Mouse (Mus musculus) thymus, postnatal 0 days (tissue): ENCODE results near the gene Wiz. TPM values are rescaled to one million over a fixed set of nuclear protein-coding genes. Genes with fewer than 3 reads are reported as not detected.

Source experiments
- DNase-seq: peaks from one replicate; pipeline ENCODE4 v3.0.0-alpha.2; 2015; ENCODE audit warnings: low spot score
- polyA plus RNA-seq: library from polyadenylated mRNA; unstranded; fragments of >200 nt; fragmentation: Nextera tagmentation; extraction: Ambion mirVana; gene quantifications from 2 replicates; pipeline ENCODE4 v1.2.1, GENCODE M21; 2015

Gene Wiz
- polyA plus RNA-seq: 13.2 and 15.3 TPM in 2 replicates

- peak; percentile 93 for DNase-seq
Measured at GRCm38 (mm10) chr17:32389101-32389659, at the start of gene Wiz. TSS of gene Wiz (minus strand) at chr17:32389439.

DNA sequence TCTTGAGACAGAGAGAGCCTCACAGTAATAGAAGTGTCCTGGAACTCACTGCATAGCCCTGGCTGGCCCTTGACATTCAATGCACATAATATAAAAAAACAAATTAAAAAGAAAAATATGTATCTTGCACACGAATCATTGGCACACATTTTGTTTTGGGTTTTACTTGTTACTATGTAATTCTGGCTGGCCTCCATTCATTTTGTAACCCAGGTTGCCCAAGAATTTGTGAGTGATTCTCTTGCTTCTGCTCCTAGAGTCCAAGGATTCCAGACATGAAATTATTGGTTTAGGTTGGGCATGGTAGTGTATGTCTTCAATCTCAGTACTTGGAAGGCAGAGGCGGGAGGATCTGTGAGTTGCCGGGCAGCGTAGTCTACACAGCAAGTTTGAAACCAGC lies 47.9 kb upstream of the Wiz start:
- no peak for DNase-seq

DNA sequence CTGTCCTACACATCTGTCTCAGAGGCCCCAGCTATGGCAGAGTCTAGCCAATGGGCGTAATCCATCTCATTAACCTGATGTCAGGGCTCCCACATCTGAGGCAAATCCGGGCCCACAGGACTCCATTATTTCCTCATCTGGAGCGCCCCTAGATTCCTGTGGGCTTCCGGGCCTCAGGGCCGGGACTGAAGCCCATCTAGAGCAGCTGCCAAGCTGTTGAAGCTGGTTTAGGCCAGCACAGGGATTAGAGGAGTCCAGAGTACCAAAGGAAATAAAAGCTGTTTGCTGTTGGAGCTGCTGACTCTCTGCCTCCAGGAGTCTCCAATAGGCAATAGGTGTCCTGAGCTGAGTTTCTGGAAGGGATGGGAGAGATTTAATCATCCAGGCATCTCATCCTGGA lies 45.9 kb upstream of the Wiz start:
- DNase-seq: no peak

DNA sequence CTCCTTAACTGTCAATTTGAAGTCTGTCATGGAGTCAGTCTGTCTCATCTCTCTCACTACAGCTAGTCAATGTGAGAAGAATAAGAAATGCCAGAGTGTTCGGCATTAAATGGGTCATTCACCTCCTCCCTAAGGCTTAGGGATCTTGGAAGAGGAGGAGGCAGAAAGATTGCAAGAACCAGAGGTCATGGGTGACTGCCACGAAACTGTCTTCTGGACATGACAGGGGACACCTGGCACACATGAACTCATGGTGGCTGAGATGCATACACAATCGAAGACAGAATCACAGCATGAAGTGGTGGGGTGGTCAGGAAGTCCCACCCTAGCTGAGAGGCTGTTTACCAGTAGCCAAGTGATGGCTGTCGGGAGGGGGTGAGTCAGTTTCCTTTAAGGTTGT lies 45.1 kb upstream of the Wiz start:
- DNase-seq: no peak

GRCm38 (mm10) chr17:32431972-32432371 lies 42.7 kb upstream of the Wiz start:
- DNase-seq: peak; percentile 65

DNA sequence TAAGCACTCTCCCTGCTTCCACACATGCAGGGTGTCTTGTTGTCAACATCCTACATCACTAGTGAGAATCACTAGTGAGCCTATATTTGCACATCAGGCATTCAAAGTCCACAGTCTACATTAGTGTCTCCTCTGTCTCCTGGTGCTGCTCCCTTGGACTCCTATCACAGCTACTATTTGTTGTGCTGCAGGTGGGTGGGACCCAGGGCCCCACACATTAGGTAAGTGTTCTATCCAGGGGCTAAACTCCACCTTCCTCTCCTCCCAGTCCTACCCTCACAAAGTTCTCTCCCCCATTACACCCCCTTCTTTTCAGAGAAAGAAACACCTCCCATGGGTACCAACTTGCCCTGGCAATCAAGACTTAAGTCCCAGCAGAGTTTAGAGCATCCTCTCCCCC lies 37.4 kb upstream of the Wiz start:
- DNase-seq: no peak

- peak; percentile 90 for DNase-seq
Measured at GRCm38 (mm10) chr17:32424034-32424433, 34.8 kb upstream of the Wiz start, which contains the start of gene Pglyrp2. TSS of gene Pglyrp2 (minus strand) at chr17:32424167.

- no peak for DNase-seq
Measured at GRCm38 (mm10) chr17:32420781-32421180, 31.5 kb upstream of the Wiz start.

GRCm38 (mm10) chr17:32419989-32420388 lies 30.8 kb upstream of the Wiz start:
- DNase-seq: no peak

- DNase-seq: no peak
Measured at GRCm38 (mm10) chr17:32416771-32417170, 27.5 kb upstream of the Wiz start.

- DNase-seq: no peak
Measured at GRCm38 (mm10) chr17:32415417-32416020, 26.3 kb upstream of the Wiz start.

DNA sequence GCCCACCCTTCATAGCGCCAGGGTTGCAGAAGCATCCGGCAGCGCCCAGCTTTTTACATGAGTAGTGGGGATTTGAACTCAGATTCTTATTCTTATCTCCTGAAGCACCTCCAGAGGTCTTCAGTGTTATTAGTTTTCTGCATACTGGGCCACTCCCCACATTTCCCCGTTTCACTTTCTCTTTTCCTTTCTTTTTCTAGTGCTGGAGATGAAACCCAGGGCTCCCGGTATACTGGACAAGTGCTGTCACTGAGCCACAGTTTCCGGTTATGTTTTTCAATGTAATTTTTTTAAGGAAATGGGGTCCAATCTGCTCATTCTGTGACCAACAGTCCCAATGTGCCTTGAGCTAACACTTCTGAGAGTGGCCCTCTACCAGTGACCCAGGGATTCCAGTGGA lies 22.7 kb upstream of the Wiz start:
- DNase-seq: no peak

DNA sequence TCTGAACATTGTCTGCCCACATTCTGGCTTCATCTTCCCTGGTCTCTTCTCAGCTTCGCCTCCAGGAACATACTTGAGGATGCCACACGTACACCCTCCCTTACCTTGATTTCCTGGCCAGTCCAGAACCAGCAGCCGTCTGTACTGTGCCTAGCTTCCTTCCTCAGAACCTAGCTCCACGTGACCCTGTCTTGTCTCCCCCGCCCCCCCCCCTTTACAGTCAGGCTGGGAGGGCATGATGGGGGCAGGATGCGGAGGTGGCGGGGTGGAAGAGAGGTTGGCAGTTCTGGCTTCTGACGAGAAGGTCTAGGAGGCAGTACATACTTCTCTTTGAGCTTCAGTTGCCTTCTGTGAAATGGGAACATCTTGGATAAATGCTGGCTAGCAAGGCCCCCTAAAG lies 14.2 kb upstream of the Wiz start, which contains the start of gene Rasal3:
TSS of gene Rasal3 (minus strand) at position 167 of the 400 bp plus-strand sequence.
- peak; percentile 89 for DNase-seq

DNA sequence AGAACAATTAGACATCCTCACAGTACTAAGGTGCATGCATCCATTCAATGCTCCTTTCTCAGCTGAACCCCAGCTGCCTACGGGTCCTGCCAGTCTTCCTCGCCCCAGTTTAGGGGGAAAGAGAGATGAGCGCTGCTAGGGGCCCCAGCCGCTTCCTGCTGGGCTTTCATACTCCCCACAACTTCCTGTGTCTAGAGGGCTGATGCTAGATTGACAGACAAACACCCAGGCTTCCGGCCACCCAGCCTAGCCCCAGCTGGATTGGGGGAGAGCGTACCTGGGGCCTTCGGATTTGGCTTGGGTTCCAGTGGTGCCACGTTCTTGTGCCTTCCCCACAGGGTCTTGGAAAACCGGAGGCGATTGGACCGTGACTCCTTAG lies 13.5 kb upstream of the Wiz start:
- DNase-seq: peak; percentile 93

DNA sequence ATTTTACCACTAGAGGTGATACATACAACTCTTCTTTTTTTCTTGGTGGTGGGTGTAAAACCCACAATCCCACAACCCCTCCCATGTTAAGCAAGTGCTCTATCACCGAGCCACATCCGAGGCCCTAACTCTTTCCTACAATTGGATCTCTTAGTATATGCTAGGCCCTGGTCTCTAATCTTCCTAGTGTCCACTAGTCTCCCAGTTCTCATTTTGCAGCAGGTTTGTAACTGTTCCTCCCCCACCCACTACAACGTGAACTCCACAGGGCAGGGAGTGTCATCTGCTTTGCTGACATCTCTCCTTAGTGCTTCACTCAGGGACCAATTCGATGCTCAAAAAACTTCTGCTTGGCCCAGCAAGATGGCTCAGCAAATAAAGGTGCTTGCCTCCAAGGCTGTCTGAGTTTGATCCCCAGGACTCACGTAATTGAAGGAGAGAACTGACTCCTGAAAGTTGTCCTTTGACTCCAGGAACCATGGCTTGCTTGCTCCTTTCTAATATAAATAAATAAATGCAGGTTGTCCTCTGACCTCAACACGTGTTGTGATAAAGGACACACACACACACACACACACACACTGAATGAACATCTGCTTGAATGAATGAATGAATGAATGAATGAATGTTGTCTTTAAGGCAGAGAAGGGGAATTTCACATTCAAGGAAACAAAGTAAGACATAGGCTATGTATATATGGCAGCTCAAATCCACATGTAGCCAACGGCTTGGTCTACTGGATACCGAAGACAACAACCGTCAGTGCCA lies 13.0 kb upstream of the Wiz start:
- peak; percentile 48 for DNase-seq

DNA sequence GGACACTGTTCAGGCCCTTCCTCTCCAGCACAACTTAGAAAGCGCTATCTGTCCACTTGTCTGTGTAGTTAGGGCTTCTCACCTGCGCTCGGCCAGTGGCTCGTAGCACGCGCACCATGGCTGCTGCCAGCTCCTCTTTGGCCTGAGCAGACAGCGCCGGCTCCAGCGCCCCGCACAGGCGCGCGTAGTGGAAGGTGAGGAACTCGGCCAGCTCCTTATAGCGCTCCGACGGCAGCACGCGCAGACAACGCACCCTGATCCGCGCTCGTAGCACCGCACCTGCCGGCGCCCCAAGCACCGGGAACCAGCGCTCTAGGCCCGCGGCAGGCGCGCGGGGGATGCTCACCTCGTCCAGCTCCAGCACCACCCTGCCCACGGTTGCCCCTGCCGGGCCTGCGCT lies 7.0 kb upstream of the Wiz start:
- DNase-seq: no peak

DNA sequence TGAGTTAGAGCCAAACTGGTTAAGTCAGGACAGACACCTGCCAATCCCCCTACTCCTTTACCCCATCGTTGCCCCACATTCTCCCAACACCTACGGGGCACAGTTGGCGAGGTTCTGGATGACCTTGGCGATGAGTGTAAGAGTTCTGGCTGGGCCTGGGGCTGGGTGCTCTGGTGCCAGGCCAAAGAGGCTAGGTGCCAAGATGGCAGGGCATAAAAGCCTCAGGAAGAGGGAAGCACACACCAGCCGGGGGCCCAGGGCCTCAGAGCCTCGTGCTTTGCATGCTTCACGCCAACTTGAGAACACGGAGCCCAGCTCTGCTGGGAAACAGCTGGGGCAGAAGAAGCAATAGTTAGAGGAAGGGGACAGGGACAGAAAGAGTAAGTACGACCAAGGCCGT lies 4.7 kb upstream of the Wiz start:
- no peak for DNase-seq

- DNase-seq: no peak
Measured at GRCm38 (mm10) chr17:32388370-32389100, 704 bp downstream of the Wiz start.

GRCm38 (mm10) chr17:32387986-32388369 lies 1.3 kb downstream of the Wiz start:
- no peak for DNase-seq

- peak; percentile 74 for DNase-seq
Measured at GRCm38 (mm10) chr17:32386659-32387432, 2.4 kb downstream of the Wiz start.

GRCm38 (mm10) chr17:32383661-32384060 lies 5.6 kb downstream of the Wiz start:
- DNase-seq: no peak
